Mouse (Mus musculus) limb, embryonic 12.5 days (tissue): ENCODE measurements at regions not wholly inside any gene's neighbourhood (a gene's known extent, or its start where the extent isn't known, plus 50 kb on each side); places are given as distances from the start of the nearest gene placed in this dataset.

Source experiments
- ATAC-seq: fragments of 200-750 bp; cut with Nextera tagmentation; 2 replicates; pipeline ENCODE4 v1.8.0; 2017; ENCODE audit warnings: low read depth, moderate TSS enrichment; ENCODE audit not compliant: insufficient number of reproducible peaks, insufficient read depth, low FRiP score, low TSS enrichment
- H3K27ac ChIP-seq: fragments of 300-500 bp; sonication (generic); 2 replicates; pipeline ENCODE4 v1.5.1; 2016; ENCODE audit warnings: mild to moderate bottlenecking, moderate library complexity
- H3K27me3 ChIP-seq: fragments of 300-500 bp; sonication (generic); 2 replicates; pipeline ENCODE4 v1.6.1; 2016; ENCODE audit warnings: mild to moderate bottlenecking, moderate library complexity
- H3K36me3 ChIP-seq: fragments of 300-500 bp; sonication (generic); 2 replicates; pipeline ENCODE4 v1.6.1; 2016; ENCODE audit warnings: mild to moderate bottlenecking, moderate library complexity
- H3K4me1 ChIP-seq: fragments of 300-500 bp; sonication (generic); replicated peaks from 2 replicates; pipeline ENCODE4 v1.6.1; 2016
- H3K4me2 ChIP-seq: fragments of 300-500 bp; sonication (generic); 2 replicates; pipeline ENCODE4 v1.6.1; 2016; ENCODE audit warnings: mild to moderate bottlenecking, moderate library complexity
- H3K4me3 ChIP-seq: fragments of 300-500 bp; sonication (generic); replicated peaks from 2 replicates; pipeline ENCODE4 v1.5.1; 2016; ENCODE audit warnings: mild to moderate bottlenecking
- H3K9ac ChIP-seq: fragments of 300-500 bp; sonication (generic); replicated peaks from 2 replicates; pipeline ENCODE4 v1.6.1; 2016; ENCODE audit warnings: mild to moderate bottlenecking, moderate library complexity
- H3K9me3 ChIP-seq: fragments of 300-500 bp; sonication (generic); 2 replicates; pipeline ENCODE4 v1.6.1; 2016; ENCODE audit warnings: mild to moderate bottlenecking, moderate library complexity
- WGBS: fragments of 180-500 bp; shearing (Covaris S2); methylation state at CpG from one replicate; pipeline ENCODE4 v1.1.7; 2016; 5-methylcytosine and 5-hydroxymethylcytosine counted together

GRCm38 (mm10) chr2:59431466-59431865 lies 53.0 kb upstream of the Dapl1 start:
- WGBS: 86% methylated on average over 5 of the region's 5 CpGs
- no peak overlapping the region for H3K4me2 ChIP-seq
- ATAC-seq: no peak

GRCm38 (mm10) chr2:59431867-59432266 lies 52.6 kb upstream of the Dapl1 start:
- H3K9me3 ChIP-seq: no peaks in the 10 kb centered on the region
- 81% methylated on average over 7 of the region's 7 CpGs for WGBS
- no peak overlapping the region for H3K4me3 ChIP-seq
- ATAC-seq: no peak
- H3K4me2 ChIP-seq: no peak overlapping the region
- no peaks in the 10 kb centered on the region for H3K27me3 ChIP-seq
- no peak overlapping the region for H3K9ac ChIP-seq
- peaks cover 8% of the 10 kb centered on the region; the same call in 1 of the 2 replicates for H3K4me1 ChIP-seq
- no peaks in the 10 kb centered on the region for H3K36me3 ChIP-seq
- no peak overlapping the region for H3K27ac ChIP-seq

More at GRCm38 (mm10) chr2:59431466-59431865, 53.0 kb upstream of the Dapl1 start:
- Histone ChIP-seq H3K36me3 (no peaks in the 10 kb centered on the region), H3K9ac (no peak overlapping the region), H3K27me3 (no peaks in the 10 kb centered on the region), H3K4me1 (peaks cover 8% of the 10 kb centered on the region; the same call in 1 of the 2 replicates), H3K9me3 (no peaks in the 10 kb centered on the region), H3K27ac (no peak overlapping the region), H3K4me3 (no peak overlapping the region)
